Mouse (Mus musculus): ENCODE data around the gene Eps8l3.

DNA sequence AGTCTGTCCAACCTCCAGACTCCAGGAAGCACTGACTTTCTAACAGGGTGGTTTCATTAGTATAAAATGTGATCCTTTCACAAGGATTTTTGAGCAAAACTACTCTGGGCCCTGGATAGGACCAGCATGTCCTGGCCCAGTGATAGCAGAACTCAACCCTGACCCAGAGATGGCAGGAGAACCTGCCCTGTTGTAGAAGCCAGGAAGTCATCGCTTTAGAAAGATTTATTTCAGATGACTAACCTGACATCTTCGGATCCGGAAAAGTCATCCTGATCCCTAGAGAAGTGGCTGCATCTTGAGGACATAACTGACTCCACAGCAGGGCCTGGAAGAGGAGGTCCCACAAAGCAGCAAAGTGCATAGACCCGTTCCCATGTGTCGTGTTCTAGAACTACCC lies 37.2 kb upstream of the Eps8l3 start:
- TF ChIP-seq CTCF (IDR thresholded peaks at IDR 0.05; ENCODE audit: borderline replicate concordance, insufficient read depth, low read depth, low read length) (no peak), POLR2A (IDR thresholded peaks at IDR 0.05; ENCODE audit: borderline replicate concordance, insufficient read depth, low read length) (no peak)

All from cerebellum, adult 2 months (tissue).